Mouse (Mus musculus) embryonic facial prominence, embryonic 10.5 days (tissue): Measurements from ENCODE around the gene Gm13290. TPM values are rescaled to one million over a fixed set of nuclear protein-coding genes. Genes with fewer than 3 reads are reported as not detected.
A peak's percentile ranks its signal among the peaks of the same experiment; 100 is the strongest.
"Not testable (repeated sequence)": the region's sequence is repeated elsewhere in the genome, so short reads cannot be mapped to it uniquely, and the experiment has no call there.

Source experiments
- DNase-seq: peaks from one replicate; pipeline ENCODE4 v3.0.0-alpha.2; 2017; ENCODE audit warnings: low spot score
- H3K27ac ChIP-seq: fragments of 300-500 bp; sonication (generic); replicated peaks from 2 replicates; pipeline ENCODE4 v1.5.1; 2016; ENCODE audit warnings: mild to moderate bottlenecking
- H3K27me3 ChIP-seq: fragments of 300-500 bp; sonication (generic); replicated peaks from 2 replicates; pipeline ENCODE4 v1.6.1; 2016; ENCODE audit warnings: low read depth, mild to moderate bottlenecking; ENCODE audit not compliant: poor library complexity, severe bottlenecking
- H3K36me3 ChIP-seq: fragments of 300-500 bp; sonication (generic); replicated peaks from 2 replicates; pipeline ENCODE4 v1.6.1; 2016; ENCODE audit warnings: mild to moderate bottlenecking, moderate library complexity
- H3K4me1 ChIP-seq: fragments of 300-500 bp; sonication (generic); 2 replicates; pipeline ENCODE4 v1.6.1; 2016
- H3K4me3 ChIP-seq: fragments of 300-500 bp; sonication (generic); 2 replicates; pipeline ENCODE4 v1.5.1; 2016; ENCODE audit warnings: mild to moderate bottlenecking, moderate library complexity
- H3K9me3 ChIP-seq: fragments of 300-500 bp; sonication (generic); 2 replicates; pipeline ENCODE4 v1.6.1; 2016; ENCODE audit warnings: mild to moderate bottlenecking
- WGBS: fragments of 180-500 bp; shearing (Covaris S2); methylation state at CpG from one replicate; pipeline ENCODE4 v1.1.7; 2016; 5-methylcytosine and 5-hydroxymethylcytosine counted together
- polyA plus RNA-seq: library from polyadenylated mRNA; unstranded; fragments of >200 nt; fragmentation: Nextera tagmentation; extraction: Ambion mirVana; gene quantifications from 2 replicates; pipeline ENCODE4 v1.2.1, GENCODE M21; 2016

Gm13290 gene
- polyA plus RNA-seq, 1 experiment from 2014 or later, result not detected

GRCm38 (mm10) chr4:88758751-88759150, 14.9 kb upstream of the Gm13290 start:
- not testable (repeated sequence) for H3K27ac ChIP-seq, H3K9me3 ChIP-seq, H3K27me3 ChIP-seq, H3K4me1 ChIP-seq, DNase-seq, H3K4me3 ChIP-seq, H3K36me3 ChIP-seq
- WGBS, result 84% methylated on average over 9 of the region's 9 CpGs

GRCm38 (mm10) chr4:88759610-88760268, 13.9 kb upstream of the Gm13290 start, which contains the start of gene Gm13283:
TSS of gene Gm13283 (plus strand) at chr4:88760119.
- H3K4me1 ChIP-seq, H3K27me3 ChIP-seq, H3K36me3 ChIP-seq, DNase-seq, H3K9me3 ChIP-seq: not testable (repeated sequence)
- peak within 1 kb of the TSS; percentile 50 for H3K4me3 ChIP-seq
- WGBS, result 21% methylated on average over 12 of the region's 14 CpGs
- H3K27ac ChIP-seq, result peak within 1 kb of the TSS; percentile 67

DNA sequence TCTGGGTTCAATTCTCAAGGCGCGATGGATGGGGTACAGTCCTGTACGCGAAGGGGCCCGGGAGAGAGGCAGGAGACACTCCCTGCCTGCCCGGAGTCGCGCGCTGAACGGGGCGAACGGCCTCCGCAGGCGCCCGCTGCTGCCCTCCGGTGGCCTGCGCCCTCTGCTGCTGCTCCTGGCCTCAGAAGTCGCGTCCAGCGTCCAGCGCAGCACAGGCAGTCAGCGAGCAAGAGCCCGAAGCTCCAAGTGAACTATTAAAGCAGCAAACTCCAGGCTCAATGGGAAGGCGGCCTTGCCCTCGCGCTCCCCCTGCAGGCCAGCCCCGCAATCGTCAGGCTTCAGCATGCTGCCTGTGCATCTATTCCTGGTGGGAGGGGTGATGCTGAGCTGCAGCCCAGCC, 13.2 kb upstream of the Gm13290 start:
- peak overlapping the region; percentile 50 for H3K4me3 ChIP-seq
- peak; percentile 84 for DNase-seq

DNA sequence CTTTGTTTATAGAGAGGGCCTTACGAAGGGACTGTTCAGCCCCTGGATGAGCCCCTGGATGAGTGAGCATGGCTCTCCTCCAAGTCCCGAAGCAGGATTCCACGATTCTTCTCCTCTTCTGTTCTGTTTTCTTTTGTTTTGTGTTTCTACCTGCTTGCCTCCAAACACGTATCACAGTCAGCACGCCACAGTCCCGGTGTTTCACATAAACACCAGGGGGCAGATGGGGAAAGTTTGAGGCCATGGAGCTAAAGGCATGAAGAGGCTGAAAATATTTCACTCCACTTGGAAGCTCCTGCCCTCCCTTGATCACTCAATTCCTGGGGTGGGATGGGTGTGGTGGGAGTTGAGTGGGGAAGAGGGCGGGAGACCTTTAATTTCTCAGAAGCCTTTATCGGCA, 11.9 kb upstream of the Gm13290 start:
- not testable (repeated sequence) for DNase-seq, H3K4me1 ChIP-seq, H3K27ac ChIP-seq, H3K9me3 ChIP-seq, H3K4me3 ChIP-seq, H3K27me3 ChIP-seq, H3K36me3 ChIP-seq
- WGBS, result 67% methylated on average over 6 of the region's 8 CpGs

More for the DNA sequence above, 13.2 kb upstream of the Gm13290 start:
- H3K27me3 ChIP-seq, H3K9me3 ChIP-seq, H3K4me1 ChIP-seq, H3K36me3 ChIP-seq: not testable (repeated sequence)
- peak overlapping the region; percentile 67 for H3K27ac ChIP-seq
- WGBS, result under 1% methylated on average over 24 of the region's 28 CpGs

- H3K36me3 ChIP-seq, H3K4me3 ChIP-seq, H3K9me3 ChIP-seq, H3K27ac ChIP-seq, H3K4me1 ChIP-seq, H3K27me3 ChIP-seq, DNase-seq: not testable (repeated sequence)
- WGBS, result 52% methylated on average over 9 of the region's 9 CpGs
Measured at GRCm38 (mm10) chr4:88762341-88762740, 11.3 kb upstream of the Gm13290 start.

- WGBS, result 3% methylated on average over 42 of the region's 42 CpGs
Measured at GRCm38 (mm10) chr4:88763384-88764018, 10.1 kb upstream of the Gm13290 start.

GRCm38 (mm10) chr4:88776622-88777021, 3.0 kb downstream of the Gm13290 start, which contains the start of gene Gm13289:
TSS of gene Gm13289 (plus strand) at chr4:88776922.
- no CpG with 5 or more reads among the region's 29 CpGs for WGBS
- not testable (repeated sequence) for H3K36me3 ChIP-seq, H3K27ac ChIP-seq, H3K27me3 ChIP-seq, H3K4me1 ChIP-seq, H3K4me3 ChIP-seq, H3K9me3 ChIP-seq, DNase-seq

More at GRCm38 (mm10) chr4:88763384-88764018, 10.1 kb upstream of the Gm13290 start:
- H3K27me3 ChIP-seq, H3K4me1 ChIP-seq, H3K27ac ChIP-seq, H3K9me3 ChIP-seq, H3K36me3 ChIP-seq: not testable (repeated sequence)
- peak overlapping the region; percentile 50 for H3K4me3 ChIP-seq
- peak; percentile 81 for DNase-seq

- no CpG with 5 or more reads among the region's 29 CpGs for WGBS
Measured at GRCm38 (mm10) chr4:88779550-88779949, 5.9 kb downstream of the Gm13290 start, which contains the start of gene Gm13272. TSS of gene Gm13272 (plus strand) at chr4:88779850.

DNA sequence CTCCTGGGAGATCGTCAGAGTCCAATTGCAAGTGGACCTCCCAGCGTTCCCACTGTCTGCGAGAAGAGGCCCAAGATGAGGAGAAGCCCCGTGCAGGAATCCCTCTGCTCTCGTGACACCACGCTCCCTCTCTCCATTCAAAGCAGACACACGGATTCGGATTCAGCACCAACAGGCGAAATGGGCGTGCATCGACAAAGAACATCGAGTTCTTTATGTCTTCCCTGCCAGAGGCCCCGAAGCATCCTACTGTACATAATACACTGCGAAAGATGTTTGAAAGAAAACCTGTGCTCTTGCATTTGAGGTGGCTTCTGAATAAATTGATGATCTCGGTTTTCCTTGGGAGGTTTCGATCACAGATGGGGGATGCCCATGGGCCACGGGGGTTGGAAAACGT, 6.7 kb downstream of the Gm13290 start:
- H3K4me1 ChIP-seq, DNase-seq, H3K36me3 ChIP-seq, H3K27me3 ChIP-seq, H3K9me3 ChIP-seq, H3K27ac ChIP-seq, H3K4me3 ChIP-seq: not testable (repeated sequence)
- 42% methylated on average over 16 of the region's 18 CpGs for WGBS

More at GRCm38 (mm10) chr4:88779550-88779949, 5.9 kb downstream of the Gm13290 start, which contains the start of gene Gm13272:
- DNase-seq, H3K4me3 ChIP-seq, H3K27ac ChIP-seq, H3K9me3 ChIP-seq, H3K4me1 ChIP-seq, H3K27me3 ChIP-seq, H3K36me3 ChIP-seq: not testable (repeated sequence)

- WGBS, result 24% methylated on average over 5 of the region's 7 CpGs
- not testable (repeated sequence) for H3K9me3 ChIP-seq, H3K4me1 ChIP-seq, DNase-seq, H3K27ac ChIP-seq, H3K36me3 ChIP-seq, H3K27me3 ChIP-seq
- H3K4me3 ChIP-seq, result peak within 1 kb of the TSS; percentile 40; the same call in 1 of the 2 replicates
Measured at GRCm38 (mm10) chr4:88781831-88782230, 8.2 kb downstream of the Gm13290 start, which contains the start of gene Ifnz. TSS of gene Ifnz (plus strand) at chr4:88782131.

DNA sequence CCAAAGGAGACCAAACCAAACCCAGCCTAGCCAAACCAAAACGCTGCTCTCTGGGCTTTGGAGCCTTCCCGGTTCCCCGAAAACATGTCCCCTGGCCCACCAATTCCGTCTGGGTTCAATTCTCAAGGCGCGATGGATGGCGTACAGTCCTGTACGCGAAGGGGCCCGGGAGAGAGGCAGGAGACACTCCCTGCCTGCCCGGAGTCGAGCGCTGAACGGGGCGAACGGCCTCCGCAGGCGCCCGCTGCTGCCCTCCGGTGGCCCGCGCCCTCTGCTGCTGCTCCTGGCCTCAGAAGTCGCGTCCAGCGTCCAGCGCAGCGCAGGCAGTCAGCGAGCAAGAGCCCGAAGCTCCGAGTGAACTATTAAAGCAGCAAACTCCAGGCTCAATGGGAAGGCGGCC, 8.7 kb downstream of the Gm13290 start:
- H3K27ac ChIP-seq, H3K36me3 ChIP-seq, DNase-seq, H3K27me3 ChIP-seq, H3K4me1 ChIP-seq, H3K9me3 ChIP-seq: not testable (repeated sequence)
- H3K4me3 ChIP-seq, result peak overlapping the region; percentile 40; the same call in 1 of the 2 replicates
- WGBS, result 2% methylated on average over 15 of the region's 31 CpGs

DNA sequence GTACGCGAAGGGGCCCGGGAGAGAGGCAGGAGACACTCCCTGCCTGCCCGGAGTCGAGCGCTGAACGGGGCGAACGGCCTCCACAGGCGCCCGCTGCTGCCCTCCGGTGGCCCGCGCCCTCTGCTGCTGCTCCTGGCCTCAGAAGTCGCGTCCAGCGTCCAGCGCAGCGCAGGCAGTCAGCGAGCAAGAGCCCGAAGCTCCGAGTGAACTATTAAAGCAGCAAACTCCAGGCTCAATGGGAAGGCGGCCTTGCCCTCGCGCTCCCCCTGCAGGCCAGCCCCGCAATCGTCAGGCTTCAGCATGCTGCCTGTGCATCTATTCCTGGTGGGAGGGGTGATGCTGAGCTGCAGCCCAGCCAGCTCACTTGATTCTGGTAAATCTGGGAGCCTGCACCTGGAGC, 11.8 kb downstream of the Gm13290 start, which contains the start of gene Gm13276:
TSS of gene Gm13276 (plus strand) at position 301 of the 400 bp plus-strand sequence.
- WGBS, result no CpG with 5 or more reads among the region's 27 CpGs
- H3K36me3 ChIP-seq, H3K9me3 ChIP-seq, H3K27me3 ChIP-seq, DNase-seq, H3K4me3 ChIP-seq, H3K27ac ChIP-seq, H3K4me1 ChIP-seq: not testable (repeated sequence)

DNA sequence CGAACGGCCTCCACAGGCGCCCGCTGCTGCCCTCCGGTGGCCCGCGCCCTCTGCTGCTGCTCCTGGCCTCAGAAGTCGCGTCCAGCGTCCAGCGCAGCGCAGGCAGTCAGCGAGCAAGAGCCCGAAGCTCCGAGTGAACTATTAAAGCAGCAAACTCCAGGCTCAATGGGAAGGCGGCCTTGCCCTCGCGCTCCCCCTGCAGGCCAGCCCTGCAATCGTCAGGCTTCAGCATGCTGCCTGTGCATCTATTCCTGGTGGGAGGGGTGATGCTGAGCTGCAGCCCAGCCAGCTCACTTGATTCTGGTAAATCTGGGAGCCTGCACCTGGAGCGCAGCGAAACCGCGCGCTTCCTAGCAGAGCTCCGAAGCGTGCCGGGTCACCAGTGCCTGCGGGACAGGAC, 14.8 kb downstream of the Gm13290 start, which contains the start of gene Gm13277:
TSS of gene Gm13277 (plus strand) at position 231 of the 400 bp plus-strand sequence.
- not testable (repeated sequence) for H3K9me3 ChIP-seq, H3K27ac ChIP-seq, H3K27me3 ChIP-seq, H3K36me3 ChIP-seq, H3K4me1 ChIP-seq, H3K4me3 ChIP-seq, DNase-seq
- WGBS, result 0% methylated on average over 4 of the region's 28 CpGs
